Mouse (Mus musculus) kidney, embryonic 16.5 days (tissue): ENCODE measurements at regions not wholly inside any gene's neighbourhood (a gene's known extent, or its start where the extent isn't known, plus 50 kb on each side); places are given as distances from the start of the nearest gene placed in this dataset.

Experiments
- ATAC-seq: fragments of 200-750 bp; cut with Nextera tagmentation; 2 replicates; pipeline ENCODE4 v1.8.0; 2017; ENCODE audit warnings: moderate TSS enrichment; ENCODE audit not compliant: low FRiP score, low TSS enrichment
- H3K27ac ChIP-seq: fragments of 300-500 bp; sonication (generic); 2 replicates; pipeline ENCODE4 v1.5.1; 2014; ENCODE audit warnings: low read length
- H3K27me3 ChIP-seq: fragments of 300-500 bp; sonication (generic); 2 replicates; pipeline ENCODE4 v1.6.1; 2014; ENCODE audit warnings: low read length, control low read depth, mixed read lengths; ENCODE audit not compliant: insufficient read depth
- H3K36me3 ChIP-seq: fragments of 300-500 bp; sonication (generic); 2 replicates; pipeline ENCODE4 v1.6.1; 2014; ENCODE audit warnings: low read length, control low read depth, mixed read lengths; ENCODE audit not compliant: insufficient read depth
- H3K4me1 ChIP-seq: fragments of 300-500 bp; sonication (generic); 2 replicates; pipeline ENCODE4 v1.6.1; 2014; ENCODE audit warnings: low read length, control low read depth, mixed read lengths; ENCODE audit not compliant: insufficient read depth
- H3K4me2 ChIP-seq: fragments of 300-500 bp; sonication (generic); replicated peaks from 2 replicates; pipeline ENCODE4 v1.6.1; 2014; ENCODE audit warnings: low read depth, low read length
- H3K4me3 ChIP-seq: fragments of 300-500 bp; sonication (generic); 2 replicates; pipeline ENCODE4 v1.5.1; 2014; ENCODE audit warnings: mild to moderate bottlenecking, low read length
- H3K9ac ChIP-seq: fragments of 300-500 bp; sonication (generic); replicated peaks from 2 replicates; pipeline ENCODE4 v1.6.1; 2014; ENCODE audit warnings: low read length
- H3K9me3 ChIP-seq: fragments of 300-500 bp; sonication (generic); 2 replicates; pipeline ENCODE4 v1.6.1; 2016; ENCODE audit warnings: low read length, control low read depth
- WGBS: fragments of 180-500 bp; shearing (Covaris S2); extraction: QIAGEN DNeasy Blood & Tissue Kit; methylation state at CpG from one replicate; pipeline ENCODE4 v1.1.7; 2014; 5-methylcytosine and 5-hydroxymethylcytosine counted together

DNA sequence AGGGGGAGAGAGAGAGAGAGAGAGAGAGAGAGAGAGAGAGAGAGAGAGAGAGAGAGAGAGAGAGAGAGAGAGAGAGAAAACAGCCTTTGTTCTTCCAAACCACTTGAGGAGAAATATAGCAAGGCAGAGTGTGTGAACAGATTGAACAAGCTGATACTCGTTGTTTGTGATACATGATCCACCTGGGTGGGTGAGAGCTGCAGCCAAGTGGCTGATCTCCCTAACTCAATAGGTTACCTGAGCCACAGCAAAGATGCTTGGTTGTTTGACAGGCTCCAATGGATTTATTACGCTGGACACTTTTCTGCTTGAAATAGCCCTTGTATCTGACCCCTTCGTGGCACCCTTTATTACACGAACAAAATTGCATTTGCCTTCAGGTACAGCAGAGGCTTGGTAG lies 438.0 kb downstream of the Nedd1 start:
- peaks cover 5% of the 10 kb centered on the region; the same call in 1 of the 2 replicates for H3K4me1 ChIP-seq
- no peak overlapping the region for H3K27ac ChIP-seq
- H3K9me3 ChIP-seq = no peaks in the 10 kb centered on the region
- ATAC-seq = no peak
- H3K9ac ChIP-seq = no peak overlapping the region
- WGBS = 23% methylated on average over 4 of the region's 4 CpGs
- H3K36me3 ChIP-seq = no peaks in the 10 kb centered on the region
- H3K4me2 ChIP-seq = no peak overlapping the region
- no peaks in the 10 kb centered on the region for H3K27me3 ChIP-seq
- no peak overlapping the region for H3K4me3 ChIP-seq

DNA sequence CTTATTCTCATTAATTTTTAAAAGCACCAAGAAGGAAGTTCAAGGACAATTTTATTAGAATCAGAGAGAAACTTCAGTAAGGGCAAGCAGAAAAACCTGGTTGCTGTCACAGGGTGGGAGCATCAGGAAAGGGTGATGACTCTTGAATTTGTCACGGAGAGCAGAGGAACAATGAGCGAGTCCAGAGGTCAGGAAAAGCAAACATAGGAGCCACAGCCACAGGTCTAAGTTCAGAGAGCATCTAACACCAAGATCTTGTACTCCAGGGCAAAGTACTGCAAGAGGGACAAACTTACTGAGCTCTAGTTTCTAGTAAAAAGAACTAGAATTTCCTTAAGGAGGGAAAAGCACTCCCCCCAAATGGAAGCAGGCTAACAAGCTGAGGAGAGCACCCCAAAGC lies 444.2 kb downstream of the Nedd1 start:
- no peaks in the 10 kb centered on the region for H3K36me3 ChIP-seq
- WGBS = 14% methylated on average over 2 of the region's 2 CpGs
- no peaks in the 10 kb centered on the region for H3K27me3 ChIP-seq
- no peak overlapping the region for H3K9ac ChIP-seq
- H3K9me3 ChIP-seq = no peaks in the 10 kb centered on the region
- no peak overlapping the region for H3K4me2 ChIP-seq
- no peaks in the 10 kb centered on the region for H3K4me1 ChIP-seq
- ATAC-seq = no peak
- no peak overlapping the region for H3K4me3 ChIP-seq
- H3K27ac ChIP-seq = no peak overlapping the region

DNA sequence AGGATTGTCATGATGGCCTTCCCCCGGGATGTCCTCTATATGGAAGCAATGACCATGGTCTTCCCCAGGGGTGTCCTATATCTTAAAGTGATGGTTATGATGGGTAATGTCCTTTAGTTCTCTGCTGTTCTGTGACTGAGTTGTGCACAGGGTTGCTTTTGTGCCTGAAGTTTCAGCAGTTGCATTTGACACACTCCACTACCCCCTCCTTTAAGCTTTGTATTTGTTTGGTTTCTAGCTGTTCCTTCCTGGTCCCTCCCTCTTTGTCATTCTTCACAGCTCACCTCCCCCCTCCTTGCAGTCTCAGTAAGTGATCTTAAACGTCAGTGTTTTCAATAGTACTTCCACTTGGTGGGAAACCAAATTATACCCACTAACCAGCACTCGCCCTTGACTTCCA lies 464.4 kb downstream of the Nedd1 start:
- Histone ChIP-seq H3K36me3 (no peaks in the 10 kb centered on the region), H3K27ac (no peak overlapping the region), H3K4me1 (no peaks in the 10 kb centered on the region), H3K4me2 (no peak overlapping the region), H3K9ac (no peak overlapping the region), H3K27me3 (no peaks in the 10 kb centered on the region), H3K9me3 (no peaks in the 10 kb centered on the region), H3K4me3 (no peak overlapping the region)
- WGBS = 60% methylated on average over 3 of the region's 3 CpGs
- peak; percentile 51; the same call in 1 of the 2 replicates for ATAC-seq

DNA sequence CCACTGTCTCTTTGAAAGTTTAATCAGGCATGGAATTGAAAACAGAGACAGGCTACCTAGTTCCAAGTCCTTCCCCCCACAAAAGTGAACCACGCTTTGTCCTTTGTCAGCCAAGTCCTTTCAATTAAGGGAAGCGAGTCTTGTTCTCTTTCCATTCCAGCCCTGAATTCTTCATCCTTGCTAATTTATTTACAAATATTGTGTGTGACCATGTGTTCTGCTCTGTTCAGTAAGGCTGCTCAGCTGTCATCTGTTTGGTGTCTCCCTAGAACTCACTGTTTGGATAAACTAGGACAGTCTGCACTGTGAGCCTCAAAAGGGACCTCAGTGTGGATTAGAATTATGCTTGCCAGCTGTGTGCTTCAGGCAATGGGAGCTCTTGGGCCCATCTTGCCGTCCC lies 473.6 kb downstream of the Nedd1 start:
- H3K9ac ChIP-seq = no peak overlapping the region
- no peak for ATAC-seq
- no peak overlapping the region for H3K4me2 ChIP-seq
- peaks cover 9% of the 10 kb centered on the region for H3K4me1 ChIP-seq
- no peaks in the 10 kb centered on the region for H3K36me3 ChIP-seq
- H3K9me3 ChIP-seq = no peaks in the 10 kb centered on the region
- no peak overlapping the region for H3K27ac ChIP-seq
- no peaks in the 10 kb centered on the region for H3K27me3 ChIP-seq
- H3K4me3 ChIP-seq = no peak overlapping the region
- WGBS = 65% methylated on average over 3 of the region's 3 CpGs

DNA sequence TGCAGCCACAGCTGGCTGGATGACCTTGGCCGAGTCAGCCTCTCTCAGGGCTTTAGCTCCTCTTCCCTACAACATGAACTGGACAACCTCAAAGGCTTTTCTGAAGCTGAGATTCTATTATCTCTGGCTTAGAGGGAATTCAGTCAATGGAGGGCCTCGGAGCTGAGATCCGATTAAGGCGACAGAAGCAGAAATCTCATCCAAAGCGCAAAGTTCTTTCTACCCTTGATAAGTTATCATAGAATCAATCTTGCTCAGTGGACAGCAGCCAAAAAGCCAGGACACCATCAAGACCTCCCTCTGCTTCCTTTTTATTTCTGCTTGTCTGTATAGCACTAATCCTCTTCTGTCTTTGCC lies 474.8 kb downstream of the Nedd1 start:
- no peak overlapping the region for H3K4me3 ChIP-seq
- H3K4me2 ChIP-seq = no peak overlapping the region
- ATAC-seq = no peak
- H3K4me1 ChIP-seq = peaks cover 18% of the 10 kb centered on the region
- no peak overlapping the region for H3K27ac ChIP-seq
- no peaks in the 10 kb centered on the region for H3K9me3 ChIP-seq
- no peak overlapping the region for H3K9ac ChIP-seq
- no peaks in the 10 kb centered on the region for H3K27me3 ChIP-seq
- 61% methylated on average over 5 of the region's 5 CpGs for WGBS
- no peaks in the 10 kb centered on the region for H3K36me3 ChIP-seq

DNA sequence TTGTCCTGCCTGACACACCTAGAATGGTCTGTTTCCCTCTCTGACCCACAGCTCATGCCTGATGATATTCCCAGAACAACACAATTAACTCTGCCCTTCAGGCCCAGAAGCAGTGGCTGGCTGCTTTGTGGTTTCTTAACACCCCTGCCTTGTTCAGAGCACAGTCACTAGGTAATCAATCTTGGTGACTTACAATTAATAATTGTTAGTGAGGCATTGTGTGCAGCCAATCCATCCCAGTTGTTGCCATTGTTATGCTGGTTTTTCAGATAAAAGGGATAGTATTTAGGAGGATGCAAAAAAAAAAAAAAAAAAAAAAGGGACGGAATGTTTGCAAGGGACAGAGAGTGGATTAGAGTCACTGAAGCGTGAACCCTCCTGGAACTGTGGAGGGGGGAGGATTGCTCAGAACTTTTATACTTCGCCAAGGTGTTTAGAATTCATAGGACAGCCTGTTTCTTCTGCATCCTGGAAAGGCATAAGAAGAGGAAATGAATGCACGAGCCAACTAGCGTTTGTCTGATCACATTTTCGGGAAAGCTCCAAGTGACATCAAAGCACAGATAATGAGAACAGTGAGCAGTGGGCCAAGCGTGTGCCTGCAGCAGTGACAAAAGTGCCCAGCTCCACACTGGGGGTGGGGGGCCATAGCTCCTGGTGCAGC lies 475.3 kb downstream of the Nedd1 start:
- 0 out of 2 replicates have a peak, but pooled peaks have one; percentile 44 for ATAC-seq
- H3K27ac ChIP-seq = no peak overlapping the region
- 28% methylated on average over 7 of the region's 7 CpGs for WGBS
- H3K4me2 ChIP-seq = no peak overlapping the region
- no peak overlapping the region for H3K4me3 ChIP-seq
- H3K9me3 ChIP-seq = no peaks in the 10 kb centered on the region
- H3K27me3 ChIP-seq = no peaks in the 10 kb centered on the region
- no peak overlapping the region for H3K9ac ChIP-seq
- no peaks in the 10 kb centered on the region for H3K36me3 ChIP-seq
- peaks cover 18% of the 10 kb centered on the region for H3K4me1 ChIP-seq

DNA sequence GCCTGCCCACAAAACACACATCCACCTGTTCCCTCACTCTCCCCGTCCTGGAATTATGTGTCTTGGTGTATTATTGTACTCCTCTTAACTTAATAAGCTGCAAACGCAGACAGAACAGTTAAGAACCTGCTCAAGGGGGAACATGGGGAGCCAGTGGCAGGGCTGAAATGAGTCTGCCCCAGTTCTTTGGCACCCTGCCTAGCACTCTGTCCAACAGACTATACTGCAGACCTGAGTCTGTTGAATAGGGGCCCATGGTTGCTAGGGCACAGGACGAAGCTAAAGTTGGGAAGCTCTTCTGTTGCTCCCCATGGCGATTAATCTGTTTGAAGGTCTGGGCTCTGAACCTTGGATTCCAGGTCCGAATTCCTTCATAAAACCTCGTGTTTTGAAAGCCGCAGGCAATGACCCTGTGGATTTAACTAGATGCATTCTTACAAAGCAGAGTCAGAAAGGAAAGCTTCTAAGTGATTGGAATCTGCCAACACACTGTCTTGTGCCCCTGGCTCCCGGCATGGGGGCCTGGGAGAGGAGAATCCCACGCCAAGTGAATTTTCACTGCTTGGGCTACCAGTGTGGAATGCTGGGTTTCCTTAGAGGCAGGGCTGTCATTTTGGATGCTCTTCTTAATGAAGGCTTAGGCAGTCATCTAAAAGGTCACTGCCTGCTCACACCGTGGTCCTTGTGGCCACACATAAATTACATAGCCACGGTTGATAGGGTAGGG lies 479.3 kb downstream of the Nedd1 start:
- ATAC-seq = peak; percentile 61; the same call in 1 of the 2 replicates
- Histone ChIP-seq H3K9me3 (no peaks in the 10 kb centered on the region), H3K4me2 (no peak overlapping the region), H3K27ac (peak overlapping the region; percentile 44; the same call in 1 of the 2 replicates), H3K4me3 (no peak overlapping the region), H3K36me3 (no peaks in the 10 kb centered on the region), H3K9ac (no peak overlapping the region), H3K27me3 (no peaks in the 10 kb centered on the region), H3K4me1 (peaks cover 18% of the 10 kb centered on the region)
- WGBS = 34% methylated on average over 11 of the region's 11 CpGs

DNA sequence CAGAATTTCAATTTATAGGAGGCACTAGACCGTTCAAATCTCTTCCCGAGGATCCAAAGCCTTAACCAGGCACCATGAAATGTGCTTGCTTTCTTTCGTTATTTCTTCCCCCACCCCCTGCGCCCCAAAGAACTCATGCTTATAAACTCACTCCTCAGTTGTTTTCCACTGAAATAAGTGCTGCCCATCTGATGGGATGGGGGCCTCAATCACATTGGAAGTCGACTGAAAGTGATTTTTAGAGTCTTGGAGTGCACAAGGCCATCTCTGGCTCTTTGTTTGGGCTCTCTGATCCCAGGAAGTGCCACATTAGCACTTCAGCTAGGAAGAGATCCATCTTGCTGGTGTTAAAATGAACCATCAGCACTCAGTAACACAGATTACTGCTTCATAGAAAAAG lies 484.3 kb downstream of the Nedd1 start:
- Histone ChIP-seq H3K27ac (no peak overlapping the region), H3K4me3 (no peak overlapping the region), H3K9me3 (no peaks in the 10 kb centered on the region), H3K4me1 (peaks cover 4% of the 10 kb centered on the region), H3K36me3 (no peaks in the 10 kb centered on the region), H3K4me2 (no peak overlapping the region), H3K9ac (no peak overlapping the region), H3K27me3 (no peaks in the 10 kb centered on the region)
- ATAC-seq = no peak
- WGBS = 36% methylated on average over 5 of the region's 5 CpGs

DNA sequence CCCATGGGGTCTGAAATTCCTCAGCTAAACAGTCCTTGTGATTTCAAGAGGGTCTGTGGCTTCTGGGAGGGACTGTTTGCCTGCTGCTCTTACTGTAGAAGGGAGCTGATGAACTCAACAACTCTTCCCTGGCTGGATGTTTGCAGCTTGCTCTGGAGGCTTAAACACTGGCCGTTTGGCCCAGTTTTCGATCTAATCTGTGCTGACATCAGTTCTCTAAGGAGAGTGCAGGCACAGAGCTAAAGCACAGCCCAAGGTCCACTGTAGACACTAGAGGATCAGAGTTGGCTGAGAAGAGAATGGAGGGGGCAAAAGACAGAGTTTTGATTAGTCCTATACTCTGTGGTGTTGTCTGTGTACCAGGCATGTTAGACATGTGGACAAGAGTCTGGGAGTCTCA lies 490.1 kb downstream of the Nedd1 start:
- Histone ChIP-seq H3K27ac (no peak overlapping the region), H3K4me2 (no peak overlapping the region), H3K9ac (no peak overlapping the region), H3K27me3 (no peaks in the 10 kb centered on the region), H3K4me1 (no peaks in the 10 kb centered on the region), H3K36me3 (no peaks in the 10 kb centered on the region), H3K4me3 (no peak overlapping the region), H3K9me3 (no peaks in the 10 kb centered on the region)
- no peak for ATAC-seq
- 70% methylated on average over 2 of the region's 2 CpGs for WGBS

DNA sequence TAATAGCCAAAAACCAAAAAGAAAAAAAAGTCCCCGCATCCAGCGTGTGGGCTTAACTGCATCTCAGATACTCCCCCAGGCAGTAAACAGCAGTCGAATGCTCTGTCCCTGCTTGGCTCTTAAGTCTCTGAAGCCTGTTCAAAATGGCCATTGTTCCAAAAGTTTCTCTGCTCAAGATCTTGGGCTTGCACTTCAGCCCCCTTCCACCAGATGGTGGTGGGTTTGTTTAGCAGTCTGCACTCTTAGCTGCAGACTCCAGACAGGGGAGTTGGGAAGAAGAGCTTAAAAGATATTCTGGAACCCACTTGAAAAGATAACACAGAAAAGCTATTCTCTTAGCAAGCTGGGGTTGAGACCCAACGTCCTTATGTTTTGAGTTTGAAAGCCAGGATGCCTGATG lies 496.4 kb downstream of the Nedd1 start:
- WGBS = 81% methylated on average over 4 of the region's 4 CpGs
- H3K27ac ChIP-seq = no peak overlapping the region
- H3K36me3 ChIP-seq = no peaks in the 10 kb centered on the region
- H3K27me3 ChIP-seq = no peaks in the 10 kb centered on the region
- ATAC-seq = no peak
- no peaks in the 10 kb centered on the region for H3K4me1 ChIP-seq
- no peak overlapping the region for H3K4me3 ChIP-seq
- no peak overlapping the region for H3K4me2 ChIP-seq
- H3K9me3 ChIP-seq = no peaks in the 10 kb centered on the region
- no peak overlapping the region for H3K9ac ChIP-seq
